Comparison of ENCODE assay signal across 8 mouse cellular contexts in the genomic region with DNA sequence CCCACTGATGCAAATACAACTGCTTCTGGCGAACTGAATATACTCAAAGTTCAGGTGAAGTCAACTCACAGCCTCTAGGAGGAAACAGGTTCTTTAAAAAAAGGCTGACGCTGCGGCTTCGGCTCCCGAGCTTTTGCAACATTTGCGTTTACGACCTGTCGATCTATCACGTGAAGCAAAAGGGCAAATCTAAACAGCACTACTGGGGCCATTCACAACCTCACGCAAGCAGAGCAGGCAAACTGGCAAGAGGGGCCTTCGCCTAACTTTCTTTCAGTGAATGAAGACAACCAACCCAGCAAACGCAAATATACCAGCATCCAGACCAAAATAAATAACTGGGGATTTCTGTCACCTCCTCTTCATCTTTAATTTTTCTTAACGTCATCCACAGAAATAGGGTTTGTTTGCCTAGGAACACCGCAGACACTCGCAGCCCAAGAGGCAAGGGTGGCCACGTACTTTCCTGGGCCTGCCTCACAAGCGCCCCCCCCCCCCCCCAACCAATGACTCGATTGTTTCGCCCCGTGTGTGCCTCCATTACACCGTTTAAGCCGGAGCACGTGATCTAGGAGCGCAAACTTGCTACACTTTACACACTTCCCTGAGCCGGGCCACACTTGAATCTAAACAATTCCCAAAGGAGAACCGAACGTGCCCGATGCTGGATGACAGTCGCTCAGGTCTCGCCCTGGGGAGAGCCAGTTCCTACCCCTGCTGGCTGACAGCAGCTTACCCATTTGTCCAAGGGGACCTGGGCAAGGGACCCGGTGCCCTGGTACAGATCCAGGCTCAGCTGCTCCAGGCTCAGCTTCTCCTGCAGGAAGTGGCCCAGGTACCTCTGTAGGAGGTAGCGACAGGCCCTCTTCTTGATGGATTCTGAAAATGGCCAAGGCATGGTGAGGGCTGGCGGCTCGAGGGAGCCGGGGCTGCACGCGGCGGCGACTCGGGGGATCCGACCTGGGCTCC. TPM values are rescaled to one million over a fixed set of nuclear protein-coding genes. Genes with fewer than 3 reads are reported as not detected.
DNase-seq lines count a peak whose midpoint lies in the region; ATAC-seq and TF ChIP-seq lines count a peak whose summit lies in the region.

A gene (plus strand): TSS at position 897 of the 969 bp plus-strand sequence.

- H3K4me2 ChIP-seq in intestine, embryonic 14.5 days (ENCODE audit: low read length) = peak within 1 kb of the TSS; percentile 69

- peak within 1 kb of the TSS; percentile 83 for H3K9ac ChIP-seq in intestine, embryonic 14.5 days (ENCODE audit: low read length)

- H3K36me3 ChIP-seq in intestine, embryonic 14.5 days (ENCODE audit: control insufficient read depth, insufficient read depth, low read length) = peaks cover 1% of the 10 kb centered on the region; the same call in 1 of the 2 replicates
- H3K36me3 ChIP-seq in midbrain, embryonic 10.5 days = peaks cover 10% of the 10 kb centered on the region
- H3K36me3 ChIP-seq in spleen, adult 2 months (ENCODE audit: control insufficient read depth, insufficient read depth, low read length) = no peaks in the 10 kb centered on the region

- WGBS in intestine, embryonic 14.5 days = under 1% methylated on average over 41 of the region's 41 CpGs
- 2% methylated on average over 41 of the region's 41 CpGs for WGBS in midbrain, embryonic 10.5 days
- WGBS in spleen, adult 2 months = 1% methylated on average over 41 of the region's 41 CpGs

- H3K4me1 ChIP-seq in intestine, embryonic 14.5 days (replicated peaks; ENCODE audit: control insufficient read depth, insufficient read depth, low read length) = peaks cover 15% of the 10 kb centered on the region
- peaks cover 35% of the 10 kb centered on the region for H3K4me1 ChIP-seq in midbrain, embryonic 10.5 days
- peaks cover 3% of the 10 kb centered on the region; the same call in 1 of the 2 replicates for H3K4me1 ChIP-seq in spleen, adult 2 months (ENCODE audit: control insufficient read depth, insufficient read depth, insufficient read length)

- H3K27me3 ChIP-seq in intestine, embryonic 14.5 days (replicated peaks; ENCODE audit: control insufficient read depth, insufficient read depth, low read length) = no peaks in the 10 kb centered on the region
- no peaks in the 10 kb centered on the region for H3K27me3 ChIP-seq in midbrain, embryonic 10.5 days (ENCODE audit: low read depth, poor library complexity, severe bottlenecking)
- no peaks in the 10 kb centered on the region for H3K27me3 ChIP-seq in spleen, adult 2 months (ENCODE audit: control insufficient read depth, insufficient read depth, low read length)

- H3K9me3 ChIP-seq in intestine, embryonic 14.5 days (ENCODE audit: control insufficient read depth, low read length) = no peaks in the 10 kb centered on the region
- no peaks in the 10 kb centered on the region for H3K9me3 ChIP-seq in midbrain, embryonic 10.5 days (replicated peaks)

- TF ChIP-seq POLR2A in spleen, adult 2 months (IDR thresholded peaks at IDR 0.05; ENCODE audit: low read depth, low read length) = no peak

- ATAC-seq in intestine, embryonic 14.5 days (replicated peaks; ENCODE audit: low FRiP score, low TSS enrichment, low read depth) = peak; percentile 48

- H3K4me3 ChIP-seq in intestine, embryonic 14.5 days (ENCODE audit: low read depth, low read length) = peak within 1 kb of the TSS; percentile 99
- peak within 1 kb of the TSS; percentile 95 for H3K4me3 ChIP-seq in midbrain, embryonic 10.5 days
- H3K4me3 ChIP-seq in spleen, adult 2 months (ENCODE audit: extremely low read depth, insufficient read depth, insufficient read length) = peak within 1 kb of the TSS; percentile 94

- no peak for TF ChIP-seq CTCF in spleen, adult 2 months (IDR thresholded peaks at IDR 0.05; ENCODE audit: extremely low read depth, insufficient read depth, insufficient read length, insufficient replicate concordance)

- intact Hi-C loops in left cerebral cortex, postnatal 4 days (cut with DNase I) = no loop called here

- peak within 1 kb of the TSS; percentile 87 for H3K27ac ChIP-seq in intestine, embryonic 14.5 days (ENCODE audit: low read depth)
- H3K27ac ChIP-seq in midbrain, embryonic 10.5 days (replicated peaks) = peak within 1 kb of the TSS; percentile 95
- peak within 1 kb of the TSS; percentile 89 for H3K27ac ChIP-seq in spleen, adult 2 months (ENCODE audit: insufficient read depth, low read length)

- DNase-seq in urinary bladder, adult 18-20 months (ENCODE audit: low spot score in 2 of 2) = peak; percentile 31 to 43
- no peak for DNase-seq in urinary bladder, postnatal 4 days (ENCODE audit: low spot score in 2 of 2)
- peak; percentile 64 for DNase-seq in embryo, embryonic 10 days (ENCODE audit: low spot score)
- DNase-seq in gastrocnemius, postnatal 10 days = peak; percentile 29
- peak; percentile 77 for DNase-seq in intestine, embryonic 14.5 days (ENCODE audit: low spot score)
- DNase-seq in left cerebral cortex, postnatal 4 days = peak; percentile 27
- peak; percentile 65 for DNase-seq in midbrain, embryonic 10.5 days (ENCODE audit: low spot score)
- DNase-seq in spleen, adult 2 months (ENCODE audit: low read depth in 1 of 2, low spot score in 2 of 2) = peak; percentile 28 to 61

RNA-seq across cellular contexts. Expression of the gene that starts here (rescaled TPM):
- 1 to 10 TPM; 6.6 to 7.7 TPM for total RNA-seq in gastrocnemius, postnatal 10 days (2021)
- polyA plus RNA-seq in intestine, embryonic 14.5 days (2014; fragmentation: Nextera tagmentation; extraction: Ambion mirVana) = 29.7 and 30.9 TPM in 2 replicates
- total RNA-seq in left cerebral cortex, postnatal 4 days (2021) = 10 to 100 TPM; 14.2 to 14.4 TPM
- 38.1 and 42.0 TPM in 2 replicates for polyA plus RNA-seq in midbrain, embryonic 10.5 days (2016; fragmentation: Nextera tagmentation; extraction: Ambion mirVana)
- 5.2 TPM in 2 replicates for polyA plus RNA-seq in spleen, adult 2 months (2012; rRNA removed)

Comparison
In these comparisons a context has a peak if more than half of its experiments do, and no peak if none do; other contexts are left out.
1. DNase-seq: peak in urinary bladder, adult 18-20 months (2 of 2), embryo, embryonic 10 days (single experiment), gastrocnemius, postnatal 10 days (single experiment), intestine, embryonic 14.5 days (single experiment), left cerebral cortex, postnatal 4 days (single experiment), midbrain, embryonic 10.5 days (single experiment) and spleen, adult 2 months (2 of 2); none in urinary bladder, postnatal 4 days (0 of 2).
2. Peak in every context shown above with its lines, with median percentiles within 50 percentile points of each other: H3K27ac ChIP-seq and H3K4me3 ChIP-seq.